Mouse (Mus musculus): ENCODE measurements at regions not wholly inside any gene's neighbourhood (a gene's known extent, or its start where the extent isn't known, plus 50 kb on each side); places are given as distances from the start of the nearest gene placed in this dataset.

DNA sequence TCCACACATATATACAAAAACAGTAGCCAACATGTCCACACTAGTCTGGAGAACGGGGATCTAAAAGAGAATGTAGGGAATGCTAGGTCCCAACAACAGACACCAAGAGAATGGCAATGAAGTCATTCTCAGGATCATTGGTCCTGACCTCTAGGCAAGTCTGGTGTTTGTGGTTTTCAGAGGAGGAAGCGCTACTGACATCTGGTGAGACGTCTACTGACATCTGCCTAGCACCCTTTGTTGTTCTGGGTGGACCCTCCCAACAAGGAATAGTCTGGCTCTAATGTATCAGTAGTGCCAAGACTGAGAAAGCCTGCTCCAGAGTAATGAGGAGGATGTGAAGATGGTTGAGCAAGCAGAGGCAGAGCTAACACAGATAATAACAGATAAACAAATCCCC lies 472.4 kb downstream of the Ebf1 start:
- no peak for TF ChIP-seq POLR2A (IDR thresholded peaks at IDR 0.05; ENCODE audit: insufficient read length, low read depth)
- TF ChIP-seq POLR2AphosphoS2 (IDR thresholded peaks at IDR 0.05; ENCODE audit: insufficient read length, low read depth), result no peak
- no peak for TF ChIP-seq MYOG (IDR thresholded peaks at IDR 0.05; ENCODE audit: control insufficient read depth in 1 of 3, insufficient read depth in 1 of 3, insufficient read length in 2 of 3, low read depth in 2 of 3)
- TF ChIP-seq MAX (IDR thresholded peaks at IDR 0.05; ENCODE audit: low read depth), result no peak
